Mouse (Mus musculus): ENCODE data around the gene Araf. TPM values are rescaled to one million over a fixed set of nuclear protein-coding genes. Genes with fewer than 3 reads are reported as not detected.
A peak's percentile ranks its signal among the peaks of the same experiment; 100 is the strongest.

Gene Araf
- 95.2 and 95.7 TPM in 2 replicates for polyA plus RNA-seq (2014; fragmentation: Nextera tagmentation; extraction: Ambion mirVana)

DNA sequence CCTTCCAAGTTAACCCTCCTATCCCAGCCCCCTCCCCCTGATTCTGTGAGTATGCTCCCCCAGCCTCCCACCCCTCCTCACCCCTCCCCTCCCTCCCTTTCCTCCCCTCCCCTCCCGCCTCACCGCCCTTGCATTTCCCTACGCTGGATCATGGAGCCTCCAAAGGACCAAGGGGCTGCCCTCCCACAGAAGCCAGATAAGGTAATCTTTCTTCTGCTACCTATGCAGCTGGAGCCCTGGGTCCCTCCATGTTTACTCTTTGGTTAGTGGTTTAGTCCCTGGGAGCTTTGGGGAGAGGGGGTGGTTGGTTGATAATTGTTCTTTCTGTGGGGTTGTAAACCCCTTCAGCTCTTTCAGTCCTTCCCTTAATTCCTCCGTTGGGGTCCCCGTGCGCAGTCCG lies at the start of gene Araf:
Gene Araf (plus strand): TSS at position 134 of the 400 bp plus-strand sequence.
- 0 out of 2 replicates have a peak, but pooled peaks have one; percentile 3 for ATAC-seq (ENCODE audit: insufficient number of reproducible peaks, insufficient read depth, low FRiP score, low read depth)
- WGBS: 22% methylated on average over 7 of the region's 7 CpGs
- H3K36me3 ChIP-seq (ENCODE audit: control insufficient read depth, insufficient read depth, low read length): no peaks in the 10 kb centered on the region

DNA sequence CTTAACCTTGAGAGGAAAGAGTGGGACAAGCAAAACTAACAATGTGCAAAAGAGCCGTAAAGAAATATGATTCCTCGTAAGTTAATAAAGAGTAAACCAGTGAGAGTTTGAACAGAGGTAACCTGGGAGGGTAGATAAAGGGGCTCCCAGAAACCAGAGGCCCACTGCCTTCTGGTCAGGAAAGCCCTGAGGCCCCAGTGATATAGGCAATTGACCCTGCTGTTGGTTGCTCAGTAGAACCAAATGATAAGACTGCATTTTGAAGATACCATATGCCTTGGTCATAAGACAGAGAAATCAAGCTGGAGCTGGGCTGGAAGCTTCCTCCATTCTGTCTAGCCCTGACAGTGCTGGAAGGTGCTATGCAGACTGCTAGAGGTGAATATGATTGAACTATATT lies 48.8 kb upstream of the Araf start:
- no peak overlapping the region for H3K9ac ChIP-seq (ENCODE audit: low read length)

More for the DNA sequence above, at the start of gene Araf:
- H3K9me3 ChIP-seq (ENCODE audit: control insufficient read depth, low read length): no peaks in the 10 kb centered on the region
- peak within 1 kb of the TSS; percentile 49 to 54 for H3K4me3 ChIP-seq (ENCODE audit: control insufficient read depth in 1 of 2, insufficient read depth in 1 of 2, low read depth in 1 of 2, low read length in 2 of 2)
- H3K9ac ChIP-seq (ENCODE audit: low read length): peak within 1 kb of the TSS; percentile 76
- H3K4me2 ChIP-seq (ENCODE audit: low read length): peak within 1 kb of the TSS; percentile 63
- peak within 1 kb of the TSS; percentile 79 to 86 for H3K27ac ChIP-seq (replicated peaks in 1 of 2; ENCODE audit: control insufficient read depth in 1 of 2, insufficient read depth in 1 of 2, low read depth in 2 of 2, low read length in 2 of 2)
- no peaks in the 10 kb centered on the region for H3K27me3 ChIP-seq (ENCODE audit: control insufficient read depth, insufficient read depth, low read length)
- no peaks in the 10 kb centered on the region for H3K4me1 ChIP-seq (ENCODE audit: control insufficient read depth in 2 of 2, insufficient read depth in 2 of 2, low read length in 2 of 2)

DNA sequence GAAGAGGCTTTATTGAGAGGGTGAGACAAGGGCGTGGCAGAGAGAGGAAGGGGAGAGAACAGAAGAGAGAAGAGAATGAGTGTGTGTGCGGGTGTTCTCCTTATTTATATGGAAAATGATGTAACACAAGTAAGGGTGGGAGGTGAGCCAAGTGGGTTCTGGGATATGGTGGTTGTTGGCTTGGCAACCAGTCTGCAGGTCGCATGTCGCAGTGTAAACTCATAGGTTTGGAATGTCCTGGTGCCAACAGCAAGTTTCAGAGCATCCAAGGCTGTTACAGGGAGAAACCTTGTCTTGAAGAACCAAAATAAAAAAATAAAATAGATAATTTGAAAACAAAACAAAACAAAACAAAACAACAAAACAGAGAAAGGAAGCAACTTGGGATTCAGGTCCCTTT lies 36.4 kb upstream of the Araf start:
- Histone ChIP-seq H3K27ac (replicated peaks in 1 of 2; ENCODE audit: control insufficient read depth in 1 of 2, insufficient read depth in 1 of 2, low read depth in 2 of 2, low read length in 2 of 2) (no peak overlapping the region), H3K4me3 (ENCODE audit: control insufficient read depth in 1 of 2, insufficient read depth in 1 of 2, low read depth in 1 of 2, low read length in 2 of 2) (no peak overlapping the region), H3K4me1 (ENCODE audit: control insufficient read depth in 2 of 2, insufficient read depth in 2 of 2, low read length in 2 of 2) (no peaks in the 10 kb centered on the region), H3K36me3 (ENCODE audit: control insufficient read depth, insufficient read depth, low read length) (no peaks in the 10 kb centered on the region), H3K9me3 (ENCODE audit: control insufficient read depth, low read length) (no peaks in the 10 kb centered on the region), H3K4me2 (ENCODE audit: low read length) (no peak overlapping the region), H3K9ac (ENCODE audit: low read length) (no peak overlapping the region), H3K27me3 (ENCODE audit: control insufficient read depth, insufficient read depth, low read length) (no peaks in the 10 kb centered on the region)
- no peak for ATAC-seq (ENCODE audit: insufficient number of reproducible peaks, insufficient read depth, low FRiP score, low read depth)
- 77% methylated on average over 4 of the region's 4 CpGs for WGBS

More for the DNA sequence above, 48.8 kb upstream of the Araf start:
- ATAC-seq (ENCODE audit: insufficient number of reproducible peaks, insufficient read depth, low FRiP score, low read depth): no peak
- WGBS: 78% methylated on average over 2 of the region's 2 CpGs
- Histone ChIP-seq H3K27me3 (ENCODE audit: control insufficient read depth, insufficient read depth, low read length) (no peaks in the 10 kb centered on the region), H3K4me3 (ENCODE audit: control insufficient read depth in 1 of 2, insufficient read depth in 1 of 2, low read depth in 1 of 2, low read length in 2 of 2) (no peak overlapping the region), H3K36me3 (ENCODE audit: control insufficient read depth, insufficient read depth, low read length) (no peaks in the 10 kb centered on the region), H3K27ac (replicated peaks in 1 of 2; ENCODE audit: control insufficient read depth in 1 of 2, insufficient read depth in 1 of 2, low read depth in 2 of 2, low read length in 2 of 2) (no peak overlapping the region), H3K9me3 (ENCODE audit: control insufficient read depth, low read length) (no peaks in the 10 kb centered on the region), H3K4me1 (ENCODE audit: control insufficient read depth in 2 of 2, insufficient read depth in 2 of 2, low read length in 2 of 2) (no peaks in the 10 kb centered on the region), H3K4me2 (ENCODE audit: low read length) (no peak overlapping the region)

DNA sequence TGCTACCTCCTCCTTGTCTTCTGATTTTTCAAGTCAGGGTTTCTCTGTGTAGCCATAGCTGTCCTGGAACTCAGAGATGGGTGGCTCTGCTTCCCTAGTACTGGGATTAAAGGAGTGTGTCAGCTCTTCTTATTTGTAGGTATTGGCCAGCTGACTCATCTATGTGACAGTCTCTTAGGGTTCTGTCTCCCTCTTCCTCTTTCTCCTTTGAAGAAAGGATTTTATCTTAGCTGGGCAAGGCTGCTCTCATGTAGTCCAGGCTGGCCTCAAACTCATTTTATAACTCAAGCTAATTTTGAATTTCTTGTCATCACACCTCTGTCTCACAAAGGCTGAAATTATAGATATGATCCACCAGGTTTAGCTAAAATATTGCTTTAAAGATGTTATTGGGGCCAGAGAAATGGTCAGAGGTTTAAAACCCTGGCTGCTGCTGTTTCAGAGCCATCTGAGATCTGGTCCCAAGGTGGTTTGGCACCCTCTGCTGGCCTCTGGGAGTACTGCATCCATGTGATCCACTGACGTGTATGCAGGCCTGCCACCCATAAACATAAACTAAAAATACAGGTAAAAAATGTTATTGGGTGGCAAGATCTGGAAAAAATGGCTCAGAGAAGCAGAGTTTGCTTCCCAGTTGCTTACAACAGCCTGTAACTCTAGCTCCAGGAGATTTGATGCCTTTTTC lies 26.8 kb upstream of the Araf start:
- no peaks in the 10 kb centered on the region for H3K4me1 ChIP-seq (ENCODE audit: control insufficient read depth in 2 of 2, insufficient read depth in 2 of 2, low read length in 2 of 2)
- no peaks in the 10 kb centered on the region for H3K36me3 ChIP-seq (ENCODE audit: control insufficient read depth, insufficient read depth, low read length)
- no peak overlapping the region for H3K4me2 ChIP-seq (ENCODE audit: low read length)
- H3K27ac ChIP-seq (replicated peaks in 1 of 2; ENCODE audit: control insufficient read depth in 1 of 2, insufficient read depth in 1 of 2, low read depth in 2 of 2, low read length in 2 of 2): no peak overlapping the region
- no peaks in the 10 kb centered on the region for H3K9me3 ChIP-seq (ENCODE audit: control insufficient read depth, low read length)
- whole genome bisulfite sequencing: 4% methylated on average over 1 of the region's 1 CpGs
- H3K27me3 ChIP-seq (ENCODE audit: control insufficient read depth, insufficient read depth, low read length): no peaks in the 10 kb centered on the region
- no peak for ATAC-seq (ENCODE audit: insufficient number of reproducible peaks, insufficient read depth, low FRiP score, low read depth)
- H3K9ac ChIP-seq (ENCODE audit: low read length): no peak overlapping the region
- H3K4me3 ChIP-seq (ENCODE audit: control insufficient read depth in 1 of 2, insufficient read depth in 1 of 2, low read depth in 1 of 2, low read length in 2 of 2): no peak overlapping the region

DNA sequence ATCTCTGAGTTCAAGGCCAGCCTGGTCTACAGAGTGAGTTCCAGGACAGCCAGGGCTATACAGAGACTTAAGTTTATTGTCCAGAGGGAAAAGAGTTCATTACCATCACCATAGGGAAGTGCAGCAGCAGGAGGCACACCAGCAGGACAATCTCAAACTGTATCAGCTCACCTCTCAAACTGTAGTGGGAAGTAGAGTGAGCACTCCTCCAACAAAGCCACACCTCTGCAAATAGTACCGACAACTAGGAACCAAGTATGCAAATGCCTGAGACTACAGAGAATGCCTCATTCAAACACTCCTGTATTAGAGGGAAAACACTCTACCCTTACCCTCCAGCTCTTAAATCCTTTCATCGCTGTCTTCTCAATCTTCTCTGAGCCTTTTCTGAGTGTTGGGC lies 25.9 kb upstream of the Araf start:
- H3K27me3 ChIP-seq (ENCODE audit: control insufficient read depth, insufficient read depth, low read length): no peaks in the 10 kb centered on the region
- H3K4me1 ChIP-seq (ENCODE audit: control insufficient read depth in 2 of 2, insufficient read depth in 2 of 2, low read length in 2 of 2): no peaks in the 10 kb centered on the region
- H3K36me3 ChIP-seq (ENCODE audit: control insufficient read depth, insufficient read depth, low read length): no peaks in the 10 kb centered on the region
- 39% methylated on average over 2 of the region's 2 CpGs for WGBS
- no peak overlapping the region for H3K4me3 ChIP-seq (ENCODE audit: control insufficient read depth in 1 of 2, insufficient read depth in 1 of 2, low read depth in 1 of 2, low read length in 2 of 2)
- H3K4me2 ChIP-seq (ENCODE audit: low read length): no peak overlapping the region
- no peaks in the 10 kb centered on the region for H3K9me3 ChIP-seq (ENCODE audit: control insufficient read depth, low read length)
- H3K9ac ChIP-seq (ENCODE audit: low read length): no peak overlapping the region
- H3K27ac ChIP-seq (replicated peaks in 1 of 2; ENCODE audit: control insufficient read depth in 1 of 2, insufficient read depth in 1 of 2, low read depth in 2 of 2, low read length in 2 of 2): no peak overlapping the region
- no peak for ATAC-seq (ENCODE audit: insufficient number of reproducible peaks, insufficient read depth, low FRiP score, low read depth)

DNA sequence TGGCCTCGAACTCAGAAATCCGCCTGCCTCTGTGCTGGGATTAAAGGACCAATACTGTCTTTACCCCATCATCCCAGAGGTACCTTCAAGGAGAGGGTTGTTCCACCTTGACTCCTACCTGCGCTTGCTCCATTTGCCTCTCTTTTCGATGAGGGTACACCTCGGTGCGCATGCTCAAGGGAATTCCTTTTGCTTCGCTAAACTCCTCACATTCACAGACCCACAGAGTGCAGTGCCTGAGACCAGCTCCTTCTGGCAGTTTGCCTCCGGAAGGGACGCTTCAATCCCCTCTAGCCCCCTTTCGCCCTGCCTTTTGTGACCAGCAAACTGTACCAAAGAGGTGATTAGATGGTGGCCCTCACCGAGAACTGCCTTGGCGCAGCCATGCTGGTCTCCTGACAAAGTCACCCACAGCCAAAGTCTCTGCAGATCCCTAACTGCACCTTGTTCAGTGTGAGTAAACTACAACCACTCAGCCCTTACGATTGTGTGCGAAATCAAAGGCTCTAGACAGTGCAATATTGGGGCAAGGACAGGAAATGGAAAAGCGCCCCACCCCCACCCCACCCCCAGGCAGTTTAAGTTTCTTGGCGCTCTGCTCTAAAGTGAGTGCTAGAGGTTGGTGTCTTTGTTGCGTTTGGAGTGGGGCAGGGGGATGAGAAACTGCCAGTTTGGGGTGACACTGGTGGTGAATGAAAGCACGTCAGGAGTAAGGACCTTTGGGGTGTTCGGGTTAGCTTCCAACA lies 22.2 kb upstream of the Araf start:
- no peak overlapping the region for H3K27ac ChIP-seq (replicated peaks in 1 of 2; ENCODE audit: control insufficient read depth in 1 of 2, insufficient read depth in 1 of 2, low read depth in 2 of 2, low read length in 2 of 2)
- no peaks in the 10 kb centered on the region for H3K27me3 ChIP-seq (ENCODE audit: control insufficient read depth, insufficient read depth, low read length)
- WGBS: 51% methylated on average over 19 of the region's 19 CpGs
- no peaks in the 10 kb centered on the region for H3K36me3 ChIP-seq (ENCODE audit: control insufficient read depth, insufficient read depth, low read length)
- H3K9me3 ChIP-seq (ENCODE audit: control insufficient read depth, low read length): no peaks in the 10 kb centered on the region
- peak overlapping the region in 1 of 2 experiments; percentile 5; a peak in 2 of 4 replicates for H3K4me3 ChIP-seq (ENCODE audit: control insufficient read depth in 1 of 2, insufficient read depth in 1 of 2, low read depth in 1 of 2, low read length in 2 of 2)
- ATAC-seq (ENCODE audit: insufficient number of reproducible peaks, insufficient read depth, low FRiP score, low read depth): no peak
- H3K4me1 ChIP-seq (ENCODE audit: control insufficient read depth in 2 of 2, insufficient read depth in 2 of 2, low read length in 2 of 2): no peaks in the 10 kb centered on the region
- no peak overlapping the region for H3K9ac ChIP-seq (ENCODE audit: low read length)
- H3K4me2 ChIP-seq (ENCODE audit: low read length): peak overlapping the region; percentile 37

DNA sequence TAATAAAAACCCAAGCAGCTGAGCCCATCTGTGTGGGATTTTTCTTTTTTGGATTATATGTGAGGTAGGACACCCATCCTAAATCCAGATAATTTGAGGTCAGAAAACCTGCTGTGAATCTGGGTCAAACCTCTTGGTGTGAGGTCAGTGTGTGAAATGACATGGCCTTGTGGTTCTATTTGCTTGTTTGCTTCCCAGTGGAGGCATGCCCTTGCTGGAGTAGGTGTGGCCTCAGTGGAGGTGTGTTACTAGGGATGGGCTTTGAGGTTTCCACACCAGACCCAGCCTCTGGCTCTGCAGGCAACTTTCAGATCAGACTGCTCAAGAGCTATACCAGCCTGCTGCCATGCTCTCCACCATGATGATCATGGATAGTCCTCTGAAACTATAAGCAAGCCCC lies 20.0 kb upstream of the Araf start:
- Histone ChIP-seq H3K4me2 (ENCODE audit: low read length) (no peak overlapping the region), H3K36me3 (ENCODE audit: control insufficient read depth, insufficient read depth, low read length) (no peaks in the 10 kb centered on the region), H3K4me1 (ENCODE audit: control insufficient read depth in 2 of 2, insufficient read depth in 2 of 2, low read length in 2 of 2) (no peaks in the 10 kb centered on the region), H3K4me3 (ENCODE audit: control insufficient read depth in 1 of 2, insufficient read depth in 1 of 2, low read depth in 1 of 2, low read length in 2 of 2) (no peak overlapping the region), H3K9ac (ENCODE audit: low read length) (no peak overlapping the region), H3K9me3 (ENCODE audit: control insufficient read depth, low read length) (no peaks in the 10 kb centered on the region), H3K27ac (replicated peaks in 1 of 2; ENCODE audit: control insufficient read depth in 1 of 2, insufficient read depth in 1 of 2, low read depth in 2 of 2, low read length in 2 of 2) (no peak overlapping the region), H3K27me3 (ENCODE audit: control insufficient read depth, insufficient read depth, low read length) (no peaks in the 10 kb centered on the region)
- no peak for ATAC-seq (ENCODE audit: insufficient number of reproducible peaks, insufficient read depth, low FRiP score, low read depth)

Data from heart, embryonic 14.5 days (tissue).